Mouse (Mus musculus): ENCODE measurements around the gene Tex52. TPM values are rescaled to one million over a fixed set of nuclear protein-coding genes. Genes with fewer than 3 reads are reported as not detected.
"Not testable (repeated sequence)": the region's sequence is repeated elsewhere in the genome, so short reads cannot be mapped to it uniquely, and the experiment has no call there.

The Tex52 gene
- polyA plus RNA-seq, 1 experiment from 2014 or later: 0.06 TPM

DNA sequence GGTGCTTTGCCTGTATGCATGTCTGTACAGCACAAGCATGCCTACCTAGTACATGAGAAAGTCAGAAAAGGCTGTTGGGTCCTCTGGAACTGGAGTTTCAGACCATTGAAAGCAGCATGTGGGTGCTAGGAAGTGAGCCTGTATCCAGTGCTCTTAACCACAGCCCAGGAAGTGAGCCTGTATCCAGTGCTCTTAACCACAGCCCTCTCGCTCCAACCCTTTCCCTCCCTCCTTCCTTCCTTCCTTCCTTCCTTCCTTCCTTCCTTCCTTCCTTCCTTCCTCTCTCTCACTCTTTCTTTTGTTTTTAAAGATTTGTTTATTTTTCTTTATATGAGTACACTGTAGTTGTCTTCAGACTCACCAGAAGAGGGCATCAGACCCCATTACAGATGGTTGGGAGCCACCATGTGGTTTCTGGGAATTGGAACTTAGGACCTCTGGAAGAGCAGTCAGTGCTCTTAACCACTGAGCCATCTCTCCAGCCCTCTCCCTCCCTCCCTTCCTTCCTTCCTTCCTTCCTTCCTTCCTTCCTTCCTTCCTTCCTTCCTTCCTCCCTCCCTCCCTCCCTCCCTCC lies 5.4 kb downstream of the Tex52 start:
- H3K4me1 ChIP-seq (replicated peaks); H3K4me2 ChIP-seq; H3K36me3 ChIP-seq (replicated peaks); H3K9me3 ChIP-seq (replicated peaks); H3K27ac ChIP-seq (replicated peaks); H3K4me3 ChIP-seq (replicated peaks); H3K9ac ChIP-seq; H3K27me3 ChIP-seq; ATAC-seq (ENCODE audit: insufficient read depth): not testable (repeated sequence)
- whole genome bisulfite sequencing (ENCODE audit: insufficient replicate concordance): 17% methylated on average over 1 of the region's 1 CpGs

DNA sequence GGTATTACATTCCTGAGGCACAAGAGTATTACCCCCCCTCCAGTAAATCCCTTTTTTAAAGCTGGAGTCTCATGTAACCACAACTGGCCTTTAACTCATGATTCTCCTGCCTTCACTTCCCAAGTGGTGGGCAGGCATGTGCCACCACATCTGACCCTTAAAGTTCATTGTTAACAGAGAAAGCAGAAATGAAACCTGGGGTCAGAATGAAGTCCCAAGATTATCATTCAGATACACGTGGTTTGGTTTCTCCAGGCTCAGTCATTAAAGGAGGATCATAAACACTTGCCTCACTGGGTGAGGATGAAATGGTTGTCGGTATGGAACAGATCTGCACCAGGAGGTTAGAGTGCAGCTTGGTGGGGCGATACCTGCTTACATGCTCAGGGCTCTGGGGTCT lies 6.0 kb downstream of the Tex52 start:
- Histone ChIP-seq H3K27me3 (no peaks in the 10 kb centered on the region), H3K9me3 (replicated peaks) (no peaks in the 10 kb centered on the region), H3K4me2 (no peak overlapping the region), H3K4me3 (replicated peaks) (no peak overlapping the region), H3K9ac (no peak overlapping the region), H3K36me3 (replicated peaks) (no peaks in the 10 kb centered on the region), H3K4me1 (replicated peaks) (no peaks in the 10 kb centered on the region), H3K27ac (replicated peaks) (no peak overlapping the region)
- WGBS (ENCODE audit: insufficient replicate concordance): 49% methylated on average over 3 of the region's 3 CpGs
- ATAC-seq (ENCODE audit: insufficient read depth): no peak

GRCm38 (mm10) chr6:128383752-128384151 lies 8.5 kb downstream of the Tex52 start:
- ATAC-seq (ENCODE audit: insufficient read depth): no peak
- no peaks in the 10 kb centered on the region for H3K4me1 ChIP-seq (replicated peaks)
- H3K4me3 ChIP-seq (replicated peaks): no peak overlapping the region
- H3K9ac ChIP-seq: no peak overlapping the region
- H3K36me3 ChIP-seq (replicated peaks): no peaks in the 10 kb centered on the region
- 49% methylated on average over 7 of the region's 7 CpGs for WGBS (ENCODE audit: insufficient replicate concordance)
- no peaks in the 10 kb centered on the region for H3K9me3 ChIP-seq (replicated peaks)
- H3K4me2 ChIP-seq: no peak overlapping the region
- no peaks in the 10 kb centered on the region for H3K27me3 ChIP-seq
- no peak overlapping the region for H3K27ac ChIP-seq (replicated peaks)

GRCm38 (mm10) chr6:128385026-128385425 lies 9.8 kb downstream of the Tex52 start:
- no peak overlapping the region for H3K4me2 ChIP-seq
- 62% methylated on average over 1 of the region's 1 CpGs for WGBS (ENCODE audit: insufficient replicate concordance)
- no peak overlapping the region for H3K27ac ChIP-seq (replicated peaks)
- H3K4me3 ChIP-seq (replicated peaks): no peak overlapping the region
- H3K27me3 ChIP-seq: no peaks in the 10 kb centered on the region
- no peaks in the 10 kb centered on the region for H3K4me1 ChIP-seq (replicated peaks)
- H3K9ac ChIP-seq: no peak overlapping the region
- no peak for ATAC-seq (ENCODE audit: insufficient read depth)
- no peaks in the 10 kb centered on the region for H3K36me3 ChIP-seq (replicated peaks)
- H3K9me3 ChIP-seq (replicated peaks): no peaks in the 10 kb centered on the region

GRCm38 (mm10) chr6:128389185-128389584 lies 13.9 kb downstream of the Tex52 start:
- Histone ChIP-seq H3K4me3 (replicated peaks) (no peak overlapping the region), H3K4me1 (replicated peaks) (no peaks in the 10 kb centered on the region), H3K9ac (no peak overlapping the region), H3K27ac (replicated peaks) (no peak overlapping the region), H3K27me3 (no peaks in the 10 kb centered on the region), H3K4me2 (no peak overlapping the region), H3K9me3 (replicated peaks) (no peaks in the 10 kb centered on the region), H3K36me3 (replicated peaks) (no peaks in the 10 kb centered on the region)
- WGBS (ENCODE audit: insufficient replicate concordance): 38% methylated on average over 1 of the region's 1 CpGs
- no peak for ATAC-seq (ENCODE audit: insufficient read depth)

DNA sequence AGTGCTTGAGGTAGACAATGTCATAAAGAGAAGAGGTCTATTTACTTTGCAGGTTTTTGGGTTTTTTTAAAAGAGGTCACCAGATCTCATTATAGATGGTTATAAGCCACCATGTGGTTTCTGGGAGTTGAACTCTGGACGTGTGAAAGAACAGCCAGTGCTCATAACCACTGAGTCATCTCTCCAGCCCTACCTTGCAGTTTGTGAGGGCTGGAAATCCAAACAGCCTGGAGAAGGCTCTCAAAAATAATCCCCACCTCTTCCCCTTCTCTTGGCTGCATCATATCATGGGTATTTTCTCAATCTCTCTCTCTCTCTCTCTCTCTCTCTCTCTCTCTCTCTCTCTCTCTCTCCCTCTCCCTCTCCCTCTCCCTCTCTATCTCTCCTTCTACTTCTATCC lies 15.4 kb downstream of the Tex52 start:
- ATAC-seq (ENCODE audit: insufficient read depth): no peak
- H3K4me3 ChIP-seq (replicated peaks): no peak overlapping the region
- no peaks in the 10 kb centered on the region for H3K36me3 ChIP-seq (replicated peaks)
- no peaks in the 10 kb centered on the region for H3K4me1 ChIP-seq (replicated peaks)
- WGBS (ENCODE audit: insufficient replicate concordance): 17% methylated on average over 1 of the region's 1 CpGs
- H3K9me3 ChIP-seq (replicated peaks): no peaks in the 10 kb centered on the region
- no peaks in the 10 kb centered on the region for H3K27me3 ChIP-seq
- H3K27ac ChIP-seq (replicated peaks): no peak overlapping the region
- H3K4me2 ChIP-seq: no peak overlapping the region
- no peak overlapping the region for H3K9ac ChIP-seq

GRCm38 (mm10) chr6:128397574-128398261 lies 22.5 kb downstream of the Tex52 start:
- peak; percentile 70 for ATAC-seq (ENCODE audit: insufficient read depth)
- H3K9me3 ChIP-seq (replicated peaks): no peaks in the 10 kb centered on the region
- no peak overlapping the region for H3K4me3 ChIP-seq (replicated peaks)
- no peak overlapping the region for H3K9ac ChIP-seq
- H3K36me3 ChIP-seq (replicated peaks): no peaks in the 10 kb centered on the region
- WGBS (ENCODE audit: insufficient replicate concordance): 44% methylated on average over 7 of the region's 7 CpGs
- H3K27ac ChIP-seq (replicated peaks): peak overlapping the region; percentile 39
- no peaks in the 10 kb centered on the region for H3K27me3 ChIP-seq
- H3K4me2 ChIP-seq: peak overlapping the region; percentile 18
- H3K4me1 ChIP-seq (replicated peaks): no peaks in the 10 kb centered on the region; the same call in 1 of the 2 replicates

DNA sequence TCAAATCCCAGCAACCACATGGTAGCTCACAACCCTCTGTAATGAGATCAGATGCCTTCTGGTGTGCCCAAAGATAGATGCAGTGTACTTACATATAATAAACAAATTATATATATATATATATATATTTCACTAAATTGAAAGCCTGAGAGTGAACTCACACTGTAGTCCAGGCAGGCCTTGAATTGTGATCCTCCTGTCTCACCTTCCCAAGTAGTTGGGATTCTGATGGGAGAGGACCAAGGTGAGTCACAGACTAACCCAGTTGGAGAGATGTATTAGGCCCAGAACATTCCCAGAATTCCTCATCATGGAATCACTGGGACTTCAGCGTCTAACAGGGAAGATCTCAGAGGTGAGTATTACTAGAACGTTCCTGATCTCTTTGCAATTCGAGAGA lies 23.7 kb downstream of the Tex52 start, which contains the start of gene Nrip2:
Gene Nrip2, plus strand, starts transcription at position 301 of the 400 bp plus-strand sequence.
- Histone ChIP-seq H3K4me2 (peak within 1 kb of the TSS; percentile 33), H3K36me3 (replicated peaks) (no peaks in the 10 kb centered on the region), H3K4me3 (replicated peaks) (peak within 1 kb of the TSS; percentile 10; the same call in 1 of the 2 replicates), H3K27me3 (no peaks in the 10 kb centered on the region), H3K9ac (no peak within 1 kb of the TSS), H3K27ac (replicated peaks) (peak within 1 kb of the TSS; percentile 39), H3K4me1 (replicated peaks) (no peaks in the 10 kb centered on the region; the same call in 1 of the 2 replicates), H3K9me3 (replicated peaks) (no peaks in the 10 kb centered on the region)
- no peak for ATAC-seq (ENCODE audit: insufficient read depth)
- WGBS (ENCODE audit: insufficient replicate concordance): 62% methylated on average over 3 of the region's 3 CpGs

- WGBS (ENCODE audit: insufficient replicate concordance): 52% methylated on average over 21 of the region's 21 CpGs
- no peaks in the 10 kb centered on the region for H3K36me3 ChIP-seq (replicated peaks)
- H3K4me1 ChIP-seq (replicated peaks): no peaks in the 10 kb centered on the region; the same call in 1 of the 2 replicates
- no peaks in the 10 kb centered on the region for H3K27me3 ChIP-seq
- ATAC-seq (ENCODE audit: insufficient read depth): no peak
- peak overlapping the region; percentile 33 for H3K4me2 ChIP-seq
- no peak overlapping the region for H3K9ac ChIP-seq
- no peak overlapping the region for H3K27ac ChIP-seq (replicated peaks)
- H3K4me3 ChIP-seq (replicated peaks): peak overlapping the region; percentile 10; the same call in 1 of the 2 replicates
- H3K9me3 ChIP-seq (replicated peaks): no peaks in the 10 kb centered on the region
Measured at GRCm38 (mm10) chr6:128399421-128400185, 24.3 kb downstream of the Tex52 start.

DNA sequence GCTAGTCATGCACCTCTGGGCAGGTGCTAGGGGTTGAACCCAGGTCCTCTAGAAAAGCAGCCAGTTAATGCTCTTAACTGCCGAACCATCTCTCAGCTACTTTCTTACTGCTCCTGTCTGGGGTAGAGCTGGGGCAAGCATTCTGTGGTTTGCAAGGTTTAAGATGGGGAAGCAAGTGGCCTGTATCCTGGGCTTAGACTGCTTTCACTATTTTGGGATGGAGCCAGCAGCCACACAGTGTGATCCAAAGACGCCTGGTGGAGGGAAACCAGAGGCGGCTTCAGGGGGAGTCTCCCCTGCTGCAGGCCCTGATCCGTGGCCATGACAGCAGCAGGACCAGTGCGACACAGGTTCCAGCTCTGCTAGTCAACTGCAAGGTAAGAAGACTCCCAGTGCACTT lies 29.5 kb downstream of the Tex52 start:
- no peak for ATAC-seq (ENCODE audit: insufficient read depth)
- H3K4me2 ChIP-seq: no peak overlapping the region
- no peak overlapping the region for H3K9ac ChIP-seq
- no peak overlapping the region for H3K27ac ChIP-seq (replicated peaks)
- no peaks in the 10 kb centered on the region for H3K4me1 ChIP-seq (replicated peaks)
- WGBS (ENCODE audit: insufficient replicate concordance): 64% methylated on average over 5 of the region's 5 CpGs
- H3K36me3 ChIP-seq (replicated peaks): peaks cover 24% of the 10 kb centered on the region
- H3K27me3 ChIP-seq: no peaks in the 10 kb centered on the region
- no peak overlapping the region for H3K4me3 ChIP-seq (replicated peaks)
- no peaks in the 10 kb centered on the region for H3K9me3 ChIP-seq (replicated peaks)

- Histone ChIP-seq H3K27ac (replicated peaks) (no peak overlapping the region), H3K4me3 (replicated peaks) (no peak overlapping the region), H3K4me1 (replicated peaks) (no peaks in the 10 kb centered on the region), H3K9me3 (replicated peaks) (no peaks in the 10 kb centered on the region), H3K27me3 (no peaks in the 10 kb centered on the region), H3K36me3 (replicated peaks) (peaks cover 56% of the 10 kb centered on the region), H3K4me2 (no peak overlapping the region), H3K9ac (no peak overlapping the region)
- 72% methylated on average over 7 of the region's 7 CpGs for WGBS (ENCODE audit: insufficient replicate concordance)
- no peak for ATAC-seq (ENCODE audit: insufficient read depth)
Measured at GRCm38 (mm10) chr6:128408544-128409125, 33.4 kb downstream of the Tex52 start.

Data from liver, embryonic 15.5 days (tissue).